Mouse (Mus musculus): Measurements from ENCODE around the gene Mxi1. TPM values are rescaled to one million over a fixed set of nuclear protein-coding genes. Genes with fewer than 3 reads are reported as not detected.

Gene Mxi1
- total RNA-seq, 1 experiment from 2014 or later: 113 TPM

- no peak for ATAC-seq (replicated peaks; ENCODE audit: insufficient number of reproducible peaks, low FRiP score, low TSS enrichment, poor library complexity, severe bottlenecking)
These were observed 13.7 kb upstream of the Mxi1 start for GRCm38 (mm10) chr19:53296331-53297254.

GRCm38 (mm10) chr19:53299156-53299828 lies 11.0 kb upstream of the Mxi1 start:
- no peak for ATAC-seq (replicated peaks; ENCODE audit: insufficient number of reproducible peaks, low FRiP score, low TSS enrichment, poor library complexity, severe bottlenecking)

- no peak for ATAC-seq (replicated peaks; ENCODE audit: insufficient number of reproducible peaks, low FRiP score, low TSS enrichment, poor library complexity, severe bottlenecking)
These were observed 10.5 kb upstream of the Mxi1 start for GRCm38 (mm10) chr19:53299829-53300181.

GRCm38 (mm10) chr19:53303382-53303781 lies 6.9 kb upstream of the Mxi1 start:
- ATAC-seq (replicated peaks; ENCODE audit: insufficient number of reproducible peaks, low FRiP score, low TSS enrichment, poor library complexity, severe bottlenecking): peak; percentile 72

- ATAC-seq (replicated peaks; ENCODE audit: insufficient number of reproducible peaks, low FRiP score, low TSS enrichment, poor library complexity, severe bottlenecking): no peak
These were observed 4.7 kb upstream of the Mxi1 start for GRCm38 (mm10) chr19:53305621-53306020.

- no peak for ATAC-seq (replicated peaks; ENCODE audit: insufficient number of reproducible peaks, low FRiP score, low TSS enrichment, poor library complexity, severe bottlenecking)
These were observed 3.6 kb upstream of the Mxi1 start for GRCm38 (mm10) chr19:53306706-53307105.

- no peak for ATAC-seq (replicated peaks; ENCODE audit: insufficient number of reproducible peaks, low FRiP score, low TSS enrichment, poor library complexity, severe bottlenecking)
These were observed 3.1 kb upstream of the Mxi1 start for GRCm38 (mm10) chr19:53307219-53307618.

- no peak for ATAC-seq (replicated peaks; ENCODE audit: insufficient number of reproducible peaks, low FRiP score, low TSS enrichment, poor library complexity, severe bottlenecking)
These were observed 687 bp upstream of the Mxi1 start for GRCm38 (mm10) chr19:53309631-53310030.

- ATAC-seq (replicated peaks; ENCODE audit: insufficient number of reproducible peaks, low FRiP score, low TSS enrichment, poor library complexity, severe bottlenecking): 0 out of 2 replicates have a peak, but pooled peaks have one; percentile 9
These were observed 629 bp downstream of the Mxi1 start for GRCm38 (mm10) chr19:53310771-53311523.

GRCm38 (mm10) chr19:53311524-53312335 lies 1.4 kb downstream of the Mxi1 start:
- ATAC-seq (replicated peaks; ENCODE audit: insufficient number of reproducible peaks, low FRiP score, low TSS enrichment, poor library complexity, severe bottlenecking): no peak

GRCm38 (mm10) chr19:53312336-53312871 lies 2.1 kb downstream of the Mxi1 start:
- no peak for ATAC-seq (replicated peaks; ENCODE audit: insufficient number of reproducible peaks, low FRiP score, low TSS enrichment, poor library complexity, severe bottlenecking)

- ATAC-seq (replicated peaks; ENCODE audit: insufficient number of reproducible peaks, low FRiP score, low TSS enrichment, poor library complexity, severe bottlenecking): 0 out of 2 replicates have a peak, but pooled peaks have one; percentile 18
These were observed 2.8 kb downstream of the Mxi1 start for GRCm38 (mm10) chr19:53312951-53313683.

GRCm38 (mm10) chr19:53313684-53314443 lies 3.5 kb downstream of the Mxi1 start:
- peak; percentile 69 for ATAC-seq (replicated peaks; ENCODE audit: insufficient number of reproducible peaks, low FRiP score, low TSS enrichment, poor library complexity, severe bottlenecking)

GRCm38 (mm10) chr19:53314530-53315208 lies 4.4 kb downstream of the Mxi1 start:
- no peak for ATAC-seq (replicated peaks; ENCODE audit: insufficient number of reproducible peaks, low FRiP score, low TSS enrichment, poor library complexity, severe bottlenecking)

- ATAC-seq (replicated peaks; ENCODE audit: insufficient number of reproducible peaks, low FRiP score, low TSS enrichment, poor library complexity, severe bottlenecking): no peak
These were observed 4.9 kb downstream of the Mxi1 start for GRCm38 (mm10) chr19:53315209-53315654.

GRCm38 (mm10) chr19:53316105-53316504 lies 5.8 kb downstream of the Mxi1 start:
- ATAC-seq (replicated peaks; ENCODE audit: insufficient number of reproducible peaks, low FRiP score, low TSS enrichment, poor library complexity, severe bottlenecking): no peak

Measured in monocyte, adult 5-6 weeks (primary cell).